Mouse (Mus musculus) right cerebral cortex, postnatal 25 days (tissue): ENCODE data around the gene Abcb11.

Experiments
- DNase-seq: peaks from one replicate; pipeline ENCODE4 v3.0.0; 2022

Gene Abcb11

DNA sequence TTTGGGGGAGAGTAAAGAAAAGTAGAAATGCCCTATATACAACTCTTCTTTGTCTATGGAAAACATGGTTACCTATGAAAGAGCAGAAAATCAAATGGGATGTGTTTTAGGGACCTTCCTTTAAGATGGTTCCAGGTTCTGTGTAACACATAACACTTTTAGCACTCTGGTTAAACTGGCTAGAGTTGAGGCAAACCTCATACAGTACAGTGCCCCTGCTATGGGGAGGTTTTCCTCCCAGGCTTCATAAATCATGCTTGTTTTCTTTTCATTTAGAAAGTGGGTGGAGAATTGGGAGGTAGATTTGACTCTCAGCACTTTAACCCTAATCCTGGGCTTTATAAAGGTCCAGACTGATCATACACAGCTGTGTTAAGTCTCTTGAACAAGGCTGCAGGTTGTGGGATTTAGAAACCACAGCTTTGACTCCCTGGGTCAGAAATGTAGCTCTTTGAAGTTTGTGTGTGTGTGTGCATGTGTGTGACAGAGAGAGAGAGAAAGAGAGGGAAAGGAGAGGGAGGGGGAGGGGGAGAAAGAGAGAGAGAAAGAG, 78.3 kb downstream of the Abcb11 start:
- no peak for DNase-seq

DNA sequence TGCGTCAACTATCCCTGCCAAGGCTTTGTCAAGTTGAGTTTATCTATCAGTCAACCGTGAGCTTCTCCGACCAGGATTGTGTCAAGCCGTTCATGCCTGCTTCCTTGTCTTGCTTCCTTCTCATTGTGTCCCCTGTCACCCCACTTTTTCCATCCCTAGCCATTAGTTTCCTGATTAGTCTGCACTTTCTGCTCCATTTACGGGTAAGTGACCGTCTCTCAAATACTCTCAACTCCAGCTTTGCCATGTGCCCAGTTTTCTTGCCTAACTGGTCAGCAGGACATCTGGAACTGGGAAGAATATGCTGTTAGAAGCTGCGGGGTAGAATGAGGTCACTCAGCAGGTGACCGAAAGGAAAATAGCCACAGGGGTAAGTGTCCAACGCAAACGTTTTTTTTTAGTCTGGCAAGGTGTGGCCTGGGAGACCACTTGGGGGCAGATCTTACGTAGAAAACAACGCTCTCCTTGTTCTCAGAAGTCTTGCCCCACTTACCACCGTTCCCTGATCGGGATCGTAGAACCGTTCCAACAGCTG, 94.1 kb downstream of the Abcb11 start:
- no peak for DNase-seq

DNA sequence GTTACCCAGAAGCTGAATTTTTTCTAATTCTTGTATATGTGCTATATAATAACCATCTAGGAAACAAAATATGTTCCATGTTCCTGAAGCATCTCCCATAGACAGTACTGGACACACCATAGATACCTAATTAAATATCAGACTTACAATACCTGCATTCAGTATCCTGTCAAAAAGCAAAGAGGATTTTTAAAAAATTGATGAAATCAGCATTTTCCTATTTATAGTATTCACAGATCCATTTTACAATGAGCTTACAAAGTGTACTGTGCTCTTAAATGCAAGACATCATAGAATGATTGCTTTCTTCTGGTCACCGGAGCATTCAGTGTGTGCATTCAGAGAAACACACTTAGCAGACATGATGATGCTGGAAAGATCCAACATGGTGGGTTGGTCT, 95.3 kb downstream of the Abcb11 start:
- no peak for DNase-seq

DNA sequence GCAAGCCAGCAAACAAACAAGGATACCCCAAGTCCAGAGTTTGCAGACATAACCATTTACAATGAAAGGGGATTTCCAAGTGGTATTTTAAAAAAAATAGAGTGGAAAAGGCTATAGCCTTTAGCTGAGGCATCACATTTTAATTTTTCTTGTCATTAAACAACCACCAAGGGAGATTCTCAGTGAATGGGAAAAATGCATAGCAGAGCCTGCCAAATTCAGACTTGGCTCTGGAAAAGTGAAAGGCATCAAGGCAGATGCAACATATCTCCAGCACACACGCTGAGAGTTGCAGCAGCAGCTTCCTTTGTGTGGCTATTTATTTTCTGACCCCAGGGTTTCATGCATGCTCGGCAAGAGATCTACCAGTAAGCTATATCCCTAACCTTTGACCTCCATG, 97.5 kb downstream of the Abcb11 start:
- DNase-seq, result no peak

DNA sequence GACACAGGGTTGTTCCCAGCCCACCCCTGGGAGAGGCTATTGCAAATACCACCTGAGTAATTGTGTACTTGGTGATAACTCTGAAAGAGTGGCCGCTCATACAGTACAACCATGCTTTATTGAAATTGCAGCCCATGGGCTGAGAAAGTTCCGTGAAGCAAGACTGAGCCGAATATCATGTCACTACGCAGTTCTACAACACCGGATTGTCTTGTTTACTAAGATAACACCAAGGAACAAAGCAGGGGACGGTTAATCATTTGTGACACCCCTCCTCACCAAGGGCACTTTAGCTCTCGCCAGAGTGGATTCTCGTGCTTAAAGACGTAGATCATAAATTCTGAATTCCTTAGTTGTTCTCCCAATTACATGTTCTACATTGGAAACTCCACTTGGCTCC, 103.1 kb downstream of the Abcb11 start:
- DNase-seq, result no peak

DNA sequence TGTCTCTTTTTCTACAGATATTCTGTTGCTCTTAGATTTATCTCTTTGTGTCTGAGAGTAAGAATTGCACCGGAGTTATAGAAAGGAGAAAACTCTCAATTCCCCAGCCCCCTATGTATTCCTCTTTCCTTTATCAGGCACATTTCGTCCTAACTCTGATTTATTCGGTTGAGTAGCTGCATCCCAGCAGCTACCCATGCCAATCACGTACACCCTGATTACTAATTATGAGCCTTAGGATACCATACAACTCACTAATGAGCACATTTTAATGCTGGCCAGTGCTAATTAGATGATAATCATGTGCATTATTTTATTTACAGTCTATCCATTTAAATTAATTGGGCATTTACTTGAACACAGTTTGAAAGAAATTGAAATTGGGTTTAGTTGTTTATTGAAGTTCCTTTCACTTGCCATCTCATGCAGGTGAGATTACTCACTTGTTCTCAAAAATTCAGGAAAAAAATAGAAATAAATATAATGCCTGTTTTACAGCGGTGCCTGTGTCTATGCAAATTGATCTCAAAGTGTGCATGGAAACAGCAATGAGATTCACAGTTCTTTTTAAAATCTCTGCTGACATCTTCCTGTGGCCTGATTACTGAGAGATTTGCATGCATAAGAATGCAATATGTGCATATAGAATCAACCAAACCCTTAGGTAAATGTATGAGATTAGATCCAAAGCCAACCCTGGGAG, 107.3 kb downstream of the Abcb11 start:
- no peak for DNase-seq

DNA sequence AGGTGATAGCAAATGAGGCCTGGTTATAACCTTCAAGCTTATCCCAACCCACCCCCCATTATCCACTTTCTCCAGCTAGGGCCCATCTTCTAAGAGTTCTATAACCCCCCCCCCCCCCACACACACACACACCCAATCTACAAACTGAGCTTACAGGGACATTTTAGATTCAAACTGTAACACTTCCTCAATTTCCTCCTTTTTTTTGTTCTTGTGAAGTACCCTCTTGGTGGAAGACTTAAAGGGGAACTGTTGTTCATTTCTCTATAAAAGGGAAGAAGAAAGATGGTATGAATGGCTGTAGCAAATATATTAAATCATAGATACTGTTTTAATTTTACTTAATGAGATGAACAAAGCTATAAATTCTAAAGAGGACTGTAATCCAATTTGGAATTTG, 110.3 kb downstream of the Abcb11 start:
- no peak for DNase-seq

DNA sequence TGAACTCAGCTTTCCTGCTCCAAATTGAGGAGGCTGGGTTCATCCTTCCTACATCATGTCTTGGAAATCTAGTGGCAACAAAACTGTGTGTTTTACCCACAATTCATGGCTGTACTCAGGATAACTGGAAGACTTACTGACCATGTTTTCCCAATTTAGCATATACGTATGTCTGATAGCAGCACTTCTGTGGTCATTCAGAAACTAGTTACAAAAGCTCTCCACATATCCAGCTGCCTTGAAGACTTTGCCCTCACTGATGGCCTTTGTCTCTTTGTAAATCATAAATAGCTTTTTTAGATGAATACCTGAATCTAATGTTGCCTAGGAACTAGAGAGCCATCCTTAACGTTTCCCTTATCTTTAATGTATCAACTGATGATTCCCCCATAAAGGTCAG, 112.3 kb downstream of the Abcb11 start:
- DNase-seq, result no peak

DNA sequence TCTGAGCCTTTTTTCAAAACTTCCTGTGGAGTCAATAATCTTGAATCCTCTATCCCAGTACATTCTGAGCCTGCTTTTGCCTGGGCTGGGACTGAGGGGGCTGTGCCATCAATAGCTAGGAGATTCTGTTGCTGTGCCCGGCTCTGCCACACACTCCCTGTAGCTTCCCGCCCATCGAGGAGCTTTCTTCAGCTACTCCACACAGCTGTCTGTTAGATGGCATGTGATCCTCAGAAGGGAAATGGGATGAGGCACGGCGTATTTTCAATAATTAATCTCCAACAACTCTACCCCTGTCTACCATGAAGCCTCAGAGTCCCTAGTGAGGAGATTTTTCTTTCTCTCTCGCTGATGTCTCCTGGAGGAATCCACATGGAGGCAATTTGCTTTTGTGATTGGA, 113.8 kb downstream of the Abcb11 start:
- DNase-seq, result no peak

DNA sequence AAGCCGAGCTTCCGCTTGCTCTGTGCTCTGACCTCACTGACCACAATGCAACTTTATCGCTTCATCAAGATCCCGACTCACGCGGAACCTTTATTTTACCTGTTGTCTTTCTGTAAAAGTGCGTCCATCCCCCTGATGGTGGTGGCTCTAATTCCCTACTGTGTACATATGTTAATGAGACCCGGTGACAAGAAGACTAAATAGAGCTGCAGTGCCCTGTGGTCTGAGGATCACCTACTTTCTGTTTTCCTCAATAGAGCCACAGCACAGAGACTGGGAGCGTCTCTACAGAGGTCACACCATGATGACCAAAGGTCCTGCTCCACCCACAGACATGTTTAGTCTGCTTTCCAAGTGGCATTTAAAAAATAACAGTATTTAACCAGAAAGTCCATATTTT, 115.5 kb downstream of the Abcb11 start:
- no peak for DNase-seq

DNA sequence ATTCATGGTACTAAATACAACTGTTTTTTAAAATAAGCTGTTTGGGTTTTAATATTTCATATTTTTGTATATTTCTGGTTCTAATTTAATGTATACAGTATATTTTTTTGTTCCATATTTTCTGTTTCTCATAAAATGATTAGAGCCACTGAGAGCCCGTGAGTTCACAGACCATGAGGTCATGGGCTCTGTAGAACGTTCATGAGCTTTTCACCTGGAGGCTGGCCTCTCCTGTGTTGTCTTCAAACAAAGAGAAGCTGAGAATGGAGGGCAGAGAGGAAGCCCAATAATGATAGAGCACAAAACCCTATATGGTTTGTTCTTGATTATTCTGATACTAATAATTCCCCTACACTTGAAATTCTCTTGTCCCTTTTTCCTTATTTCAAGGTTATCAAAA, 117.7 kb downstream of the Abcb11 start:
- no peak for DNase-seq

DNA sequence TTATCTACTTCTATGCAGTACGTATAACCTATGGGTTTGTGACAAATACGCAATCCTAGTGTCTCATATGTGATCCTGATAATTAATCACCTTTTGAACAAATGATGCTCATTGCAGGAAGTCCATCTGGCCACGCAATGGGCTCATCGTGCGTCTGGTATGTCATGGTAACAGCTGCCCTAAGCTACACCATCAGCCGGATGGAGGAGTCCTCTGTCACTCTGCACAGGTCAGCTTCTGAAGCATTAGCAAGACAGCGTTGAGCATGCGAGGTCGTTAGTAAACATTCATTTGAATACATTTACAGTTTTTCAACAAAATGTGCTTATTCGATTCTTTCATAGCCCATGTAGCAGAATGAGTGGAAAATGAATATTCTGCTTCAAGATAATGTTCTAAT, 119.6 kb downstream of the Abcb11 start:
- no peak for DNase-seq

DNA sequence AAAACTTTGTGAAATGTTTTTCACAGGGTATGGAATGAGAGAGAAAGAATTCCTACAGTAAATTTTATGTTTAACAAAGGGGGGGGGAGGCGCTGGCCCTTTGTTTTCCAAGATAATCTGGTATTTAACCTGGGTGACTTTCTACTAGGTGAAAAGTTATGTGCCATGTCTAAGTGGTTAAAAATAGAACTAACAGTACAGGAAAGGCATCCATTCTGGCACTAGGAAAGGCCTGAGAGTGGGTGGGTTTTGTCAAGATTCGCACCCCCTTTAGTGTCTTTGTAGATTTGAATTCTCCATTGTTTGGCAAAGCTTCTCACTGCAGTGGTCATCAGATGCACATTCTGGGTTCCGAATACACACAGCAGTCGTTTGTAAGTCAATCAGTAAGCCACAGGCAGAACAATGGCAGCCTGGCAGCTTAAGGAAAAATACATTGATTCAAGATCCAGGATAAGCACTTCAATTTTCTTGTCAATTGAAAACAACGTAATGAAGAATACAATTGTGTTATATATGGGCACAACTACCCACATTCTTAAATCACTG, 120.5 kb downstream of the Abcb11 start:
- DNase-seq, result no peak

DNA sequence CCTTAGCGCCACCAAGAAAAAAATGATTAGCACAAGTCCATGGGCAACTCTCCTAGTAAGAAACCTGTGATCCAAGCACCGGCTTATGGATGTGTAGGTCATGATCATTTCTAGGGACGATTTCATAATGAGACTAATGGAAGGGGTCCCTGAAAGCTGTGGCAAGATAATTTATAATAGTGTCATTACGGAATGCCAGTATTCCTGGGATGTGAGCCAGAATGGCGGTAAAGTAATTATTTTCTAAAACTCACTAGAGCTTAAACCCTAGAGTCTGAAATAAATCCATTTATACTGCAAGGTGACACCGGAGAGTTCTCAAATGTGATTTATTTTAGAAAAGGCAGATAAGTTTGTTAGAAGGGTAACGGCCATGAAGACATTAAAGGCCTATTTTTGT, 127.2 kb downstream of the Abcb11 start:
- DNase-seq, result no peak

DNA sequence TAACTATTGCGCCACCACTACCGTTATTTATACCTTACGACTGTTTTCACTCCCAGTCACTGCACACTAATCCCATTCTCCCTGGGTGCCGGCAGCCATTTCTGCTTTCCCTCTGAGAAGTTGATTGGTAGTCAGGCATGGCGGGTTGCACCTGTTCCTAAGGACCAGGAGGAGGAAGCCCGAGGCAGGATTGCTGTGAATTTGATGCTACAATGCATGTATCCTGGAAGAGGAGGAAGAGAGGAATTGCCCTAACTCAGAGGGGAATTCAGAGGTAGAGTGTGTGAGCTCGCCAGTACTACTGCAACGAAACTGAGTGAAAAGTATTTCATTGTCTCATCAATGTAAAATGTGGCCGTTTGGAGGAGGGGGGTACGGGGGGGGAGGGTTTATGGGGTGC, 129.8 kb downstream of the Abcb11 start:
- no peak for DNase-seq

DNA sequence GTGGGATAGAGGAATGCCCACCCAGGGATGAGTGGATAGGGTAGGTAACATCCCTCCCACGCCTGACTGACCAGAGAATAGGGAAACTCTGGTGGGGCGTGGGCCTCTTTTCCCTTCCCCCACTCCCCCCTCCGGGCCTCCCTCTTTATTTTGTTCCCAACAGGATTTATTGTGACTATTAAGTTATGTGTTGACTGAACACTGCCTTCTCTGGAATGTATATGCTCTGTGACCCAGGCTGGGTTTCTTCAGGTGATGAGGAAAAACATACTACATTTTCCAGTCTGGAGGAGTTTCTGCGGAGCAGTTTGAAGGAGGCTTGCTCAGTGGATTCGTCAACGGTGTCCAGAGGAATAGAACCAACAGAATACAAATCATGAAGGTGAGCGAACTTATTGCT, 131.6 kb downstream of the Abcb11 start, which contains the start of gene G6pc2:
Gene G6pc2, plus strand, starts transcription at position 301 of the 400 bp plus-strand sequence.
- DNase-seq, result no peak

DNA sequence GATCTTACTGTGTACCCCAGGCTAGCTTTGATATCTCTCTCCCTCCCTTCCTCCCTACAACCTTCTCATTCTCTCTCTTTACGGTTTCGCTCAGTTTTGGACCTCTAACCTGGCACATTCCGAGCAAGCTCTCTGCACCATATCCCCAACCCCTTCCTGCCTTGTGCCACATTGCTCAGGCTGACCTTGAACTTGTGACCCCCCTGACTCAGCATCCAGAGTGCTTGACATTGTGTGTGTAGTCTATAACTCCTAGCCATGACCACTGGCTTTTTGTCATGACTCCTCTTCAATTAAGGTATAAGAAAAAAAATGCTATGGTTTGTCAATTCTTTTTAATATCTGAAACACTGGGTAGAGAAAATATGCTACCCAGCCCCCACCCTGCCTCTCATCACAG, 132.7 kb downstream of the Abcb11 start:
- DNase-seq, result no peak

DNA sequence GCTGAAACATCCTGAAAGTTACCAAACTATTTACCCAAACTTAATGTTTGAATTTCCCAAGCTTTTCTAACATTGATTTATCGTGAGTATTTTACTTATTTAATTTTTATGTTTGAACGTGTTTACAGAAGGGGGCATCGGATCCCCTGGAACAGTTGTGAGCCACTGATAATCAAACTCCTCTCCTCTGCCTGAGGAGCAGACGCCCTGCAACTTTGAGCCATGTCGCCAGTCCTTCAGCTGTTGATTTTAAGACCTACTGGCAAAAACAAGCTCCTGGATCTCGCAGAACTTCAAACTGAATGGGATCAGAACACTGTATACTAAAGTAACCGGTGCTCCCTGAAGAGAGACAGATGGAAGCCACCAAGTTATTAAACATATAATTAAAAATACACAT, 135.9 kb downstream of the Abcb11 start:
- no peak for DNase-seq

DNA sequence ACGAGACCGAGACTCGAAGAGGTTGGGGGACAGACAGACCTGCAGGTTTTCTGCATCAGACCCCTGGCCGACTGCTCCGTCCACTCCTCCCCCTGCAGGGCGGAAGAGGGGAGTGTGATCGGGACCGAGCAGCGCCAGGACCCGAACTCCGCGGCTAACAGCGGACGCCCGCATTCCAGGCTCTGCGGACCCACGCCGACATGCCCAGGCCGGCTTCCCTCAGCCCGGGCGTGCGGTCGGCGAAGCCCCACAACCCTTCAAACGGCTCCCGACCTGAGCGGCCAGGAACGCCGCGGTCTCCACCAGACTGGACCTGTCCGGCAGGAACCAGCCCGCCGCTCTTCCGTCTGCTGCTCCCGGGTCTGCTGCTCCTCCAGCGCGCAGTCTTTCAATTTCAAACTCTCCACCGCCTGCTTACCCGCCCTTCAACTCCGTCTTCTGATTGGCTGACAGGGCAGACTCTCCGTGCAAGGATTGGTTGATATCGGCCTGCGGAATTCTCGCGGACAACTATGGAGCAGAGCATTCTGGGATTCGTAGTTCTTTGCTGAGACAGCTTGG, 136.5 kb downstream of the Abcb11 start, which contains the start of gene Spc25:
Gene Spc25, minus strand, starts transcription at position 404 of the 561 bp plus-strand sequence.
- peak; percentile 88 for DNase-seq

DNA sequence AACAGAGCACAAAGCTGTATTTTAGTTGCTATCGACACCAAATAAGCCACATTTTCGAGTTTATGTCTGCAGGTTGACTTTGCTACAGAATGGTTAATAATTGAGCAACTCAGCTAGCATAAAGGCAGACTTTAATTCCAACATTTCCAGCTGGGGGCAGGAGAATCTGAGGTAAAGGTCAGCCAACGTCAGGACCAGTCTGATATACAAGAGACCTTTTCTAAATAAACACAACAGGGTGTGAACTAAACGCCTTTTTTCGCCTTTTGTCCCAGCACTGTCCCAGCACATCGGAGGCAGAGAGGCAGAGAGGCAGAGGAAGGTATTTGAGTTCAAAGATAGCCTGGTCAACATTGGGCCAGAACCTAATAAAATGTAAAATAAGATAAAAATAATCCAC, 137.2 kb downstream of the Abcb11 start:
- DNase-seq, result no peak

DNA sequence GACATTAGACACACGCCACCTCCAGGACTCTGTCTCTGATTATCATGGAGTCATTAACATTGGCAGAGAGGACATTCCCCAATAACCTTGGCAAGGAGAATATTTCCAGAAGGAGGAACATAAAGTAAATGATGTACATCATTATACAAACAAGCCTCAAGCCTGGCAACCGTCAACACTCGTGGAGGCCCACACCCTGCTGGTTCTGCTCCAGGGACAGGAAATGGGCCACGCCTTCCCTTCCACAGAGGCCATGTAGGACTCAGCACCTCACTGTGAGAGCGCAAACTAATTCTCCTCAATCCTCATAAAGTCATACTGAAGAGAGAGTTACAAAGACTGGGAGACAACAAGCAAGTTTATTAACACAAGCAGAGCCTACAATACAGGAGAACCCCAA, 148.9 kb downstream of the Abcb11 start:
- DNase-seq, result no peak

DNA sequence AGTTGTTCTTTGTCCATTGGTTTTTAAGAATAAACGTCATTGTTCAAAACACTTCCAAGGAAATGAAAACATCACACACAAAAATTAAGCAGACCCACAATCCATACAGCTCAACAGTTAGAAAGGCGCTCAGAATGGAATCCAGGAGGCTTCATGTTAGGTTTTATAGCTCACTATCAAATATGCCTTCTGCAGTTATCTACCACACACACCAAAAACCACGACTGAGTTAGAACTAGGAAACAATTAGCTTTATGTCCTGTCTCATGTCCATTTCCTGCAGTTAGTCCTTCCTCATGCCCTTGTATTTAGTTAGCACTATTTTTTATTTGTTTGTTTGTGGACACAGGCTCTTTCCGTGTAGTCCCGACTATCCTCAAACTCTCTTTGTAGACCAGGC, 151.4 kb downstream of the Abcb11 start:
- DNase-seq, result no peak

DNA sequence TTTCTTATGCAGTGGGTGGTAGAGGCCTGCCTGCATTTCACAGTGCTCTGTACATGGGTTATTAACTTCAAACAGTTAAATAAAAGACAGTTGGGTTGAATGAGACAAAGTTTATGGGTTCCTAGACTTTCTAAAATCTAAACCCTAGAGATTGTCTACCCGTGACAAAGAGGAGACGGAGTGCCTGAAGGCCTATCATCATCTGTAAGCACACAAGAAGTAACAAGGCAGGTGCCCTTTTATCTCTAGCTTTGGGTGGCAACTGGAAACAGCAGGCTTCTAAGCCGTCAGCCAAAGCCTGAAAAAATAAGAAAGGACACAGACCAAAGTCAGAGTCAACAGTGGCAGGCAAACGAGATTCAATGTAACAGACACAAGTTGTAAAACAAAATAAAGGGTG, 153.2 kb downstream of the Abcb11 start:
- DNase-seq, result no peak

DNA sequence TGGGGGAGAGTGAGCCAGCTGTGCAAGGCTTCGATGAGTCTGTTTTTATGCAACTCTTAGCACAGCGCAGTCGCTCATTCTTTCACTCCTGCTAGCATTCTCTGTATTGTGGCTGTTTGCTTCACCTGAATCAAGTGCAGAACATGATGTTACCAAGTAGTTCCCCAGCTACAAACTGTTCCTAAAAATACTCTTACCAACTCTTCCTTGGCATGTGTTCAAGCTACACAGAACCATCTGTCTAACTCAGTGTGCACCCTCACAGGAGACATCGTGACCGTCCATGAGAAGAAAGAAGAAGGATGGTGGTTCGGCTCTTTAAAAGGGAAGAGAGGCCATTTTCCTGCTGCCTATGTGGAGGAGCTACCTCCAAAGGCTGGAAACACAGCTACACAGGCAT, 153.7 kb downstream of the Abcb11 start:
- DNase-seq, result peak; percentile 8
